Mouse (Mus musculus) myocyte (in vitro differentiated cells): ENCODE results near the gene Map7d2.

Experiments
- E2F4 ChIP-seq: IDR thresholded peaks from one replicate; pipeline ENCODE4 v1.6.1; 2011; ENCODE audit warnings: mild to moderate bottlenecking, control low read depth, moderate library complexity; ENCODE audit not compliant: insufficient read depth
- MAX ChIP-seq: IDR thresholded peaks from one replicate; pipeline ENCODE4 v1.6.1; 2011; ENCODE audit warnings: low read depth, mild to moderate bottlenecking, control low read depth
- MYOD1 ChIP-seq, 3 experiments: IDR thresholded peaks; one replicate each; pipeline ENCODE4 v1.6.1; 2011; ENCODE audit warnings: control low read depth in 2 of 3, low read depth in 2 of 3, mild to moderate bottlenecking in 2 of 3, moderate library complexity in 1 of 3; ENCODE audit not compliant: insufficient read length in 2 of 3, control insufficient read depth in 1 of 3
- POLR2A ChIP-seq: IDR thresholded peaks from one replicate; pipeline ENCODE4 v1.6.1; 2011; ENCODE audit warnings: low read depth, mild to moderate bottlenecking, control low read depth, moderate library complexity; ENCODE audit not compliant: insufficient read length
- POLR2AphosphoS2 ChIP-seq: IDR thresholded peaks from one replicate; pipeline ENCODE4 v1.6.1; 2011; ENCODE audit warnings: low read depth, control low read depth; ENCODE audit not compliant: insufficient read length
- REST ChIP-seq: IDR thresholded peaks from one replicate; pipeline ENCODE4 v1.6.1; 2011; ENCODE audit warnings: mild to moderate bottlenecking, control low read depth, moderate library complexity; ENCODE audit not compliant: insufficient read depth, insufficient read length
- TCF12 ChIP-seq: IDR thresholded peaks from one replicate; pipeline ENCODE4 v1.6.1; 2011; ENCODE audit warnings: mild to moderate bottlenecking, control low read depth; ENCODE audit not compliant: poor library complexity, insufficient read depth, severe bottlenecking
- TCF3 ChIP-seq: IDR thresholded peaks from one replicate; pipeline ENCODE4 v1.6.1; 2011; ENCODE audit warnings: low read depth, control low read depth; ENCODE audit not compliant: insufficient read length
- USF1 ChIP-seq: IDR thresholded peaks from one replicate; pipeline ENCODE4 v1.6.1; 2011; ENCODE audit warnings: low read depth, mild to moderate bottlenecking, control low read depth, moderate library complexity

DNA sequence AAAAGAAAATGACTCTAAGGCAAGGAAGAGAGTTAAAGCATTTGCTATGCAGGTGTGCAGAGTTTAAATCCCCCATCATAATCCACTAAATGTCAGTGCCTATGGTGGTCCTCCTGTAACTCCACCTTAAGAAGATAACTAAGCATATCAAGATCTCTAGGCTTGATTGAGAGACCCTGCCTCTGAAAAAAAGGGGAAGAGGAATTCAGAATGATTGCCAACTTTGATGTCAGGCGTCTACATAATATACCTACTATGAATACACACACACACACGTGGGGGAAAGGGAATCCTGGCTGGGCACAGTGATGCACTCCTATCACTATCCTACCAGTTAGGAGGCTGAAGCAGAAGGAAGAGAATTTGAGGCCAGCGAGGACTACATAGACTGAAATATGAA, 23.1 kb upstream of the Map7d2 start:
- TF ChIP-seq POLR2A, result no peak
- TF ChIP-seq TCF12, result no peak
- no peak for TF ChIP-seq POLR2AphosphoS2
- TF ChIP-seq MAX, result no peak
- TF ChIP-seq USF1, result no peak
- TF ChIP-seq REST, result no peak
- no peak for TF ChIP-seq TCF3
- TF ChIP-seq E2F4, result no peak
- TF ChIP-seq MYOD1 (IDR thresholded peaks at IDR 0.05; ENCODE audit: control insufficient read depth in 1 of 3, insufficient read length in 2 of 3, low read depth in 2 of 3), result no peak
